Mouse (Mus musculus): ENCODE measurements around the gene Sh3pxd2a.

The Sh3pxd2a gene

DNA sequence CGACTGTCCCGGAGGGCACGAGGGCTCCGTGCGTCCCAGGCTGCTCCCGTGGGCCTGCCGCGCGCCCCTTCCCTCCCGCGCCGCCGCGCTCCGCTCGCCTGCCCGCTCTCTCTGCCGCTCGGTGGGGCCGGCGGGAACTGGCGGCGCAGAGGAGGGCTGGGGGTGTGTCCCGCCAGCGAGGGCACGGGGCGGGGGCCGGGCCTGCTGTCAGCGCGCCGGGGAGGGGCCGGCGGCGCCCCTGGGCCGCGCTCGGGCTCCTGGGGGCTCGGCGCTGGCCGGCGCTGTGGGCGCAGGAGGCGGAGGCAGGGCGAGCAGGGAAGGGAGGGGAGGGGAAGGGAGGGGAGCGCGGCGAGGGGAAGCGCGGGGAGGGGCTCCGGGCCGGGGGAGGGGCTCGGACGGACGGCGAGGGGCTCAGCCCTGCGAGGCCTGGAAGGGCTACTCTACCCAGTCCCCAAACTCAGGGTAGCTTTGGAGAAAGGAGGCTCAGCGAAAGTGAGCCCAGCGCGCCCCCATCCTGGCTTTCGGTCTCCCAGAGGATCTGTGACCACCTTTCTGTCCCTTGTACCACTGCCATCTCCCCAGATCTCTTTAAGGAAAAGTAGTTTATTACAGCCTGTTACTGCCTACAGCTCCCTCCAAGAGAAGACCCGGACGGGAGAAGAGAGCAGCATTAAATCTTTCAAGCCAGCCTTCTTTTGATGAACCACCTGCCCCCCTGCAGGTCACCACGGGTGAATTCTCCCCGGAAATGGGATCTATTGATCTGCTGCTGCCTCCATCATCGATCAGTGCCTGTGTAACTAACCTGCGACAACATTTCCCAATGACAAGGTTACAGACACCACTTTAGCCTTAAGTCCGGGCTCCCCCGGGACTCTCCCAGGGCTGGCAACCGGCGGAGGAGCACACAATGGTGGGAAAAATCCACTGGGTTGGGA, at the start of gene Sh3pxd2a:
Gene Sh3pxd2a (minus strand): TSS at position 98 of the 938 bp plus-strand sequence.
- peak in 1 of 2 experiments; percentile 14 for DNase-seq

- DNase-seq, result no peak
Measured at GRCm38 (mm10) chr19:47513618-47513897, 49.4 kb upstream of the Sh3pxd2a start.

- no peak for DNase-seq
Measured at GRCm38 (mm10) chr19:47512794-47513617, 48.8 kb upstream of the Sh3pxd2a start.

DNA sequence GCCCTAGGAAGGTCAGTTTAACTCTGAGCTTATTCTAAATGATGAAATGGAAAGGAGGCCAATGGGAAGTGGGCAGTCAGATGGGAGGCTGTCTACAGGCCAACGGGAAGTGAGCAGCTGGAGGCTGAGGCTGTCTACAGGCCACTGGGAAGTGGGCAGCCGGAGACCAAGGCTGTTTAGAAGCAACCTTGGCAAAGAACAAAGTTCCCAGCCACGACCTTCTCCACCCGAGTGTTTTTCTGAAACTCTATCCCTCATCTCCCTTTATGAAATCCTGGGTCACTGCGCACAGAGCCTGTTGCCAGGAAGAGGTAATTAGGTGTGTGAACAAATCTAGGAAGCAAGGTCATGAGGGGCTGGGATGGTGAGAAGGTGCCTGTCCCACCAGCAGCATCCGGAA, 47.8 kb upstream of the Sh3pxd2a start:
- DNase-seq, result no peak

- no peak for DNase-seq
Measured at GRCm38 (mm10) chr19:47511294-47511675, 47.1 kb upstream of the Sh3pxd2a start.

DNA sequence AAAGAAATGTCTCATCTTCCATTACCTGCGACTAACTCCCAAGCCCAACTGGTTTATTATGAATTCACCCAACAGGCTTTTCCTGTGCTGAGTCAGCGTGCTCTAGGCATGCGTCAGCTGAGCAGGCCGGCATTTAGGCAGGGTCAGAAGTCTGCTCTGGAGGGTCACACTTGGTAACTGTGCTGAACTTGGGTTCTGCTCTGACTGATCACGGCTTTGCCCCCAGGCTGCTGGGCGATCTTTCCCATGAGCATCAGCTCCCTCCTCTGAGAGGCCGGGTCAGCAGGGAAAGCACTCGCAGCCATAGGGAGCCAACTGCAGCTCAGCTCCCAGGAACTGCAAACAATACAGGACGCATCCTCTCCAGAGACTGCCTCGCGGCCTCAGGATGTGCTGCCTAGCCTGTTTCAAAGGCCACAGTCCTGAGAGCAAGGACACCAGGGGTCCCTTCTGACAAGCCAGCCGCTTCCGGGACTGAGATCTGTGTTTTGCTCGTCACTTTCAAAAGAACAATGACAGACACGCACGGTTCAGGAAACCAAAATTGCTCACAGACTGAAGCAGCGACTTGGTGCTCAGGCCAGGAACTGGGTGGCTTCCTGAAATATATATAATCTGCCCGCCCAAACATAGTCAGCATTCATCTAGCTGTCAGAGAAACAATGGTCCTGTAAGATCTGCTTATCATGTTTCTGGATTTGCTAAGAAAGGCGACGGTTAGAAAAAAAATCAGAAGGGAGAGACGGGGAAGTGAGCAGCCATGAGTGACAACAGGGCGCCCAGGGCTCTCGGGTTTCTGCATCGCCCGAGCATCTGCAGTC, 46.5 kb upstream of the Sh3pxd2a start:
- no peak for DNase-seq

DNA sequence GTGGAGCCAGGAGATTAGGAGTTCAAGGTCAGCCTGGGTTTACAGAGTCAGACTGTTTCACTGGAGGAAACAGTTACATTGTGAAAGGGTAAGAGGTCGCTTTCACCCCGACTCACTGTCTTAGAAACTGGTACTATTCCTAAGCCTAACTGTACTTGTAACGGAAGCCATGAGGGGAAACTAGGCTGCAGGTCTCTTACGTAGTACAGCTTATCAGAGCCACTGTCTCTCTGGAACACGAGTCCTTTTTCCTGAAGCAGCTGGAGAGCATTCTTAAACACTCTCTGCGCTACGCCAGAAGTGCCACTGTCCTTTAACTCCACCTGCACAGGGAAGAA, 45.9 kb upstream of the Sh3pxd2a start:
- no peak for DNase-seq

DNA sequence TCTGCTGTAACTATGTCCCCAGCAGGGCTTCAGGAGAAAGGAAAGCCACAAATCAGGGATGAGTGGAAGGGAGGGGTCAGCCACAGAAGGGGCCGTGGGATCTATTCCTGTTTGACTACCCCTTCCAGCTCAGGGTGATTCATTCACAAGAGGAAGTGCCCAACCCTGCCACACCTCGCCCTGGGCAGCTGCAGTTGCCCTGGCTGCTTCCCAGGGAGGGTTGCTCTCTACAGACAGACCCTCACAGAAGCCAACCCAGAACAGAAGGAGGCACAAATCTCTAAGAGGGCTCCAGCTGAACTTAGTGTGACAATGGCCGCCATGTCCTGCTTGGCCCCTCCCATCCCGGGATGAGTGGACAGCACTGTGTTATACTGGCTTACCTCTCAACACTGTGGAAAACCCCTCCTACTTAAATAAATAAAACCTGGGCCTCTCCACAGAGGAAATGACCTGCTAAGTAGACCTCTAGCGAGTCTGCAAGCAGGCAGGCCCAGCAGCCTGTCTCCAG, 44.6 kb upstream of the Sh3pxd2a start:
- no peak for DNase-seq

DNA sequence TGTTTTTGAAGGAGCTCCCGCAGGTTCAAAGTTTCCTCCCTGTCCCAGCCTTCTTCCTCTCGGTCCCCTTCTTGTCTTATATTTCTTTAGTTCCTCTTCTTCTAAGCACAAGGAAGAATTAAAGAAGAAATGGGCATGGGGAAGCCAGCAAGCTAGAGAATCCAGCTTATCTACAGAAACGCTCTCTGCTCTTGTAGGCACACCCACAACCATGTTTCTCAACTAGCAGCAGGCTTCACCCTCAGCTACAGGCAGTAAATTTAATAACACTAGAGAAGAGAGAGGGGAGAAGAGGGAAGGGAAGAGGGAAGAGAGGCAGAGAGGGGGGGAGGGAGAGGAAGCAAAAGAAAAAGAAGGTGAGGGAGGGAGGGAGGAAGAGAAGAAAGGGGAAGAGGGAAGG, 44.0 kb upstream of the Sh3pxd2a start:
- DNase-seq, result no peak

DNA sequence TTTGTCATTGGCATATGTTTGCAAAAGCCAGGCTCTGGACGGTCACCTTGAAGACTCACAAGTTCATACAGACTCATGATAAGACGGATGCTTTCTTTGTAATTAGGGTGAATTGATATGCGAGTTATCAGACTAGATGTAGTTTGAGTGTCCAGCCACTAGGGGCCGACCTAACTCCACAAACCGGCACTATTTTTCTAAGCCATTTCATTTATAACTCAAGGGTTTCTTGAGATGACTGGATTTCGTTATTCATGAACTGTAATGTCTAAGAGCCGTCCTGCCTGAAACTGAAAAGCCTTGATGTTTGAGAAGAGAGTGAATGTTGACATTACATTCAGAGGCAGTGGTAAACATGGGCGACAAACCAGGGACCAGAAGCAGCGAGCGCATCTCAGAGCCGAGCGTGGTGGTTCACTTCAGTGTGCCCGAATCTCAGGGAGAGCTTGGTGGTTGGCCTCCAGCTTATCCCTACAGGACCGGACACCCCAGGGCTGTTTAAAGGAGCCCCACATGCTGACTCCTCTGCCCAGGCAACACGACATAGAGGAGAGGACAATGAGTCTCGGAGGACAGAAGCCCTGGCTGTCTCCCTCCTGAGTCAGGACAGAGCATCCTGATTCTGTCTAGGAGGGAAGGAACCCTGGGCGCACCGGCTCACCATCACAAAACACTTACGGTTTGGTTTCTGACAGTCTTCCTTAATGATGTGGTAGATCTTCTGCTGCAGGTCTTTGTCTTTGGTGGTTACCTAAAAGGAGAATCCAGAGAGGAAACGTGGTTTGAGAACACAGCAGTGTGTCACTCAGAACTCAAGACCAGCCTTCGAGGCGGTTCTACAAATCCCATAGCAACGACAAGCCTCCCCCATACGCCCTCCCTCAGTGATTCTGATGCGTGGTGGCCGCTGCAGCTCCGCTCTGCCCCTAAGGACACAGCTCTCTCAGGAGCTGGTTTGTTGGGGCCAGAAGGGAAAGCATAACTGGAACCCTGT, 43.2 kb upstream of the Sh3pxd2a start:
- peak; percentile 68 to 79 for DNase-seq

- no peak for DNase-seq
Measured at GRCm38 (mm10) chr19:47503625-47504024, 39.4 kb upstream of the Sh3pxd2a start.

DNA sequence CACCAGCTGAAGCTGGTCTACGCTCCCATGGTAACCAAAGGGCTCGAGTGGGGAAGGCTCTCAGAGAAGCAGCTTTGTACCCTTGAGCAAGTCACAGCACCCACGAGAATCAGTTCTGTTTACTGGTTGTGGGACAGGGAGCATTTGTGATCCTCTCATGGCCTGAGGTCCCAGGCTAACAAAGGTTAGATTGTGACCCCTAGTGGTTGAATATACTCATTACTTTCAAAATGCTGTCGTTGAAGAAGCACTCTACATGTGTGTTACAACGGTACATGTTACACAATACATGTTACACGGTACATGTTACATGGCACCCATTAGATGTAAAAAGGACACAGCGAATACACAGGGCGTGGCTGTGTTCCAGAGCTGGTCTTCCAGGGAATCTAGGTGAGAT, 38.4 kb upstream of the Sh3pxd2a start:
- DNase-seq, result no peak

DNA sequence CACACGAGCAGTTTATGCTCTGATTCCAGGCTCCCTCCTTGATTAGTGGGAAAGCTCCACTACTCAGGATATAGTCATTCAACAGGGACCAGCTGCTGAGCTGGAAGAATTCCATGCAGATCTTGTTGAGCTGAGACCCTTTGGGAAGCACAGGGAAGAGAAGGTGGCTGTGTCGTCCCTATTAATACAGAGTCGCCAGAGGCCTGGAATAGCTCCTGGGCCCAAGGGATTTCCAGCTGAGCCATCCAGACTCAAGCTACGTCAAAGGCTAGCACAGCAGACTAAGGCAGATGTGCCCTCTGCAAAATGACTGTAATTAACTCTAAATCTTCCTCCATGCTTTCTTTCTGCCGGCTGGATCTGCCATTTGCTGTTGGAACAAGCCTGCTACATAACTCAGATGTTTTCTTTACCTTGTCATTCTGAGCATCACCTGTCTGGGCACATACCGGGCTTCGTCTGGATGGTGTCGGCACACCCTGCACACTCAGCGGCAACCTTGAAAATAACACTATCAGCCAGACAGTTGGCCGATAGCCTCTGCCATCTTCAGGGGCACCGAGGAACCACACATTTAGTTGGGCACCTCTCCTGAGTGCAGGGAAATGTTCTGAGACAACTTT, 36.3 kb upstream of the Sh3pxd2a start:
- no peak for DNase-seq

- DNase-seq, result no peak
Measured at GRCm38 (mm10) chr19:47499841-47500240, 35.6 kb upstream of the Sh3pxd2a start.

DNA sequence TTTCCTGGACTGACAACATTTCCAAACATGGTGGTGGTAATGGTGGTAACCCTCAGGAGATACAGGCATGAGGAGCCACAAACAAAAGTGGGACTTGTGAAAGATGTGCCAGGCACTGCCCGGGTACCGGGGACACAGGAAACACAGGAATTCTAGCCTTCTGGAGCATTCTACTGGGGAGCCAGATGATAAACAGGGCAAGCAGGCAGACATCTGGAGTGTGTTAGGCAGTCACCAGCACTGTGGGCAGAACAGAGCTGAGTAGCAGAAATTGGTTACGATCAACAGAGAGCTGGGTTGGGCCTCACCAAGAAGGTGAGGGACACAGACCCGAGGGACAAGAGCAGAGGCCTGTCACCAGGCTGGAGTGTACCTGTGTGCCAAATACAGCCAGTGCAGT, 34.7 kb upstream of the Sh3pxd2a start:
- DNase-seq, result no peak

DNA sequence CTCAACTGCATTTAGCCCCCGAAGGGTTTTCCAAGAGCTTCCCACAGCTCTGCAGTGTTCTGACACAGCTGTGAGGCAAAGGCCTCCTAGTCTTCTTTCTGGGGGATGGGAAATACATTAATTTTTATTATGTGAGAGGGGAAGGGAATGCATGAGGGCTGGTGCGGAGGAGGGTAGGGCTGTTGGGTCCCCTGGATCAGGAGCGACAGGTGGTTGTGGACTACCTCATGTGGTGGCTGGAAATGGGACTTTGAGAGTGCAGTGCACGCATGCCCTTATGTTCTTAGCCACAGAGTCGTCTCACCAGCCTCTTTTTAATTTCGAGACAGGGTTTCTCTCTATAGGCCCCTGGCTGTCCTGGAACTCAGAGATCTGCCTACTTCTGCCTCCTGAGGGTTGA, 33.5 kb upstream of the Sh3pxd2a start:
- DNase-seq, result no peak

DNA sequence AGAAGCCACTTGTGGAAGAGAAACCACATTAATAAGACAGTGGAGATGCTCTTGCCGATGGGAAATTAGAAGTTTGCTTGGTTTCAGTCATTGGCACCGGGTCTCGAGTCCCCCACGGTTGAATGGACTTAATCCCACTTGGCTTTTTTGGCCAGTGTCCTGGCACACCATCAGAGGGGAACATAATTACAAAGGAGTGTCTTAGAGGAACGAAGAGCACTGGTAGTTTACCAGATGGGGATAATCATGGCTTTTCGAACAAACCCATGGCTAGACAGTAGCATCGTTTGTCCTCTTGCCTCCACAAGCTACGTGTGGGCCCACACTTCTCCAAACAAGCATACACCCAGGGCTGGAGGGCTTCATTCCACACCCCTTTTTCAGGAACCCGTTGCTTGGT, 33.1 kb upstream of the Sh3pxd2a start:
- DNase-seq, result no peak

GRCm38 (mm10) chr19:47493017-47493997, 29.1 kb upstream of the Sh3pxd2a start:
- DNase-seq, result no peak

DNA sequence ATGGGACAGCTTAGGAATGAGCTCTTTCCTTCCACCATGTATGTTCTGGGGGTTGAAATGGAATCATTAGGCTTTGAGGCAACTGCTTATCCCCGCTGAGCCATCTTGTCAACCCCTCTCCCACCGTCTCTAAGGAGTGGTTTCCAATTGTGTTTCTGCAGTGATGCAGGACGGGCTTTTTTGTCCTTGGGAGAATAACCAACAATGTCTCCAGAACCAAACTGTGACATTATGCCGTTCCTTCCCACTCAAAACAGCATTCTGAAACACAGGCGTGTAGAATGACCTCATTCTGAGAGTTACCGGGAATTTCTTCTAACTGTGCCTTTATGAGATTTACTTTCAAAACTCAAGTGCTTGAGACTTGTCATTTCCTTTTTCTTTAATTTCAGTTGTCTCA, 28.2 kb upstream of the Sh3pxd2a start:
- no peak for DNase-seq

DNA sequence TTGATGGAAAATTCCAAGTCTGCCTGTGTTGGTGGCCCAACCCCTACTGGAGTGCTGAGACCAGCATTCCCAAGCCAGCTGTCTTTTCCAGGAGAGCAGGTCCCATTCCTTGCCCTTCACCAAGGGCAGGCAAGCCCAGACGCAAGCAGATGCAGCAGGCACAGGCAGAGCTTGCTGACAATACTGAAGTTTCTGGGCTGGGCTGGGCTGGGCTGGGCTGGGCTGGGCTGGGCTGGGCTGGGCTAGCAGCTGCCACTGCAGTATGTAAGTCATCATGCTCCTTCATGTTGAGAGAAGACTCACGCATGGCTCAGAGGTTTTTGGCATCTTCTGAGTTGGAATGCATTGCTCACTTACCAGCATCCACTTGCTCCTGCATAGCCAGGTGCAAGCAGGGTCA, 27.7 kb upstream of the Sh3pxd2a start:
- DNase-seq, result no peak

All from cerebellum, postnatal 25 days (tissue).